Mouse (Mus musculus): ENCODE results near the gene Plekhh3.

Gene Plekhh3

GRCm38 (mm10) chr11:101170811-101171610 is at the start of gene Plekhh3:
Gene Plekhh3 (minus strand): TSS chr11:101171351.
- no peak for TF ChIP-seq GATA4 (IDR thresholded peaks at IDR 0.05; ENCODE audit: insufficient replicate concordance, low read length)

DNA sequence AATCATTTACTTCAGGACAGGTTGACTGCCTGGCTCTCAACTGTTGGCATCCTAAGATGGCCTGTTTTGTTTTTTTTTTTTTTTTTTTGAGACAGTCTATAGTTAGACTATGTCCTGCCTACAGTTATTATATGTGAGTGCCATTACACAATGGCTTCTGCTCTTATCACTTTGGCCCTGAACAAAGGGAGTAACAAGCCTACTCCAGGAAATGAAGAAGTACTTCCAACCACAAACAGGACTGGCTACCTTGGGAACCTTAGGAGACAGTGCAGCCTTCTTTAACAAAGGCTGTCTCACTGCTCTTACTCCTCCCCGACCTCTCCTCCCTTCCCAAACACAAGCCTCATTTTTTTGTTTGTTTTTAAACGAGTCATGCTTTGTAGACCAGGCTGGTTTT is 49.7 kb upstream of the Plekhh3 start:
- no peak for TF ChIP-seq GATA4 (IDR thresholded peaks at IDR 0.05; ENCODE audit: insufficient replicate concordance, low read length)

DNA sequence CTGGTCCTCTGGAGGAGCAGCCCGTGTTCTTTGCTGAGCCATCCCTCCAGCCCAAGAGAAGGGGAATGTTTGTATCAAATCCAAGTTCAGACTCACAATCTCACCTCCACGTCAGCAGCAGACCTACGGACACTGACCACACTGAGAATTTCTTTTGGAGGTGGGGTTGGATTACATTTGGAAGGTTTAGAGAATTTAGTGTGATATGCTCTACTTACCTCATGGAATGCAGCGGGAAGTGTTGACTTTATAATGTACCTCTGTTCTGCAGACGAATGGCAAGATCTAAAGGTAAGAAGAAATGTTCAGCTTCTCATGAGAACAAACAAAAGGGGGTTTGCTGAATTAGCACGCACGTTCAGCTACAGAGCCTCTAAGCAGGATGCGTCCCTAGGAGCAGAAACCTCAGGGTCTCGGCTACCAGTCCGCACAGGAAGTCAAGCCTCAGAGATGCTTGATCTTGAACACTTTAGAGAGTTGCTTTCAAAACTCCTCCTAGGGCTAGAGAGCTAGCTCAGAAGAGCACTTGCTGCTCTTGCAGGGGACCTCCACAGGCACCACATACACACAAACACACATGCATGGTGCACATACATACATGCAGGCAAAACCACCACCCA is 47.4 kb upstream of the Plekhh3 start:
- no peak for TF ChIP-seq GATA4 (IDR thresholded peaks at IDR 0.05; ENCODE audit: insufficient replicate concordance, low read length)

DNA sequence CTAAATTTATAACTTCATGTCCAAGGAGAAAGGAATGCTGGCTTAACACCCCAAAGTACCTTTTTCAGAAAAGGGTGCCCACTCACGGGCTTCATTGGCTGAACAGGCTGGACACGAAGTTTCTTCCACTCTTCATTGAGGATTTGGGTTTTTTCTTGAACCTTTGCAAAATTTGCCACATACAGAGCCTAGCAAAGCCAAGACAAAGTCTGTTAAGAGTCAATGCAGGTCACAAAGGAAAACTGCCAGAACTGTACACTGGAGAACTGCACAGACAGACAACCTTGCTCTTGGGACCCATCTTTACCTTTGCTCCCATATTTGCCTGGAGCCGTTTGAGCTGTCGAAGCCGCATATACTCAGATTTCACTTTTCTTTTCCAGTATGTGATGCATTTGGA is 45.8 kb upstream of the Plekhh3 start:
- no peak for TF ChIP-seq GATA4 (IDR thresholded peaks at IDR 0.05; ENCODE audit: insufficient replicate concordance, low read length)

DNA sequence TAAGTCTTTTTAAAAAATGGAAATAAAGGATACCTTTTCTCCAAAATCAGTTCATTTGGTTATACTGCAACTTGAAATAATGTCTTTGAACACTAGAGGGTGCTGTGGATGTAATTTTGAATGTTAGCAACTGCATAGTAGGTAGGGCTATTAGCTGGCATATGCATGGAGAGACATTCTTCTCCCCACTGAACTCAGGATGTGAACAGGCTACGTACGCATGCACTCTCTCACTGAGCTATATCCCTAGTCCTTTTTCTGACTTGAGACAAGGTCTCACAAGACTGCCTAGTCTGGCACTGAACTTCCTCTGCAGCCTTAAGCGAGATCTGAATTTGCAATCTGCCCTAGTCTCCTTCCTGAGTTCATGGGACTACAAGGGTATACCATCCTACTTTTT is 40.8 kb upstream of the Plekhh3 start:
- TF ChIP-seq GATA4 (IDR thresholded peaks at IDR 0.05; ENCODE audit: insufficient replicate concordance, low read length): no peak

- TF ChIP-seq GATA4 (IDR thresholded peaks at IDR 0.05; ENCODE audit: insufficient replicate concordance, low read length): no peak
These were observed 29.8 kb upstream of the Plekhh3 start for GRCm38 (mm10) chr11:101200986-101201385.

DNA sequence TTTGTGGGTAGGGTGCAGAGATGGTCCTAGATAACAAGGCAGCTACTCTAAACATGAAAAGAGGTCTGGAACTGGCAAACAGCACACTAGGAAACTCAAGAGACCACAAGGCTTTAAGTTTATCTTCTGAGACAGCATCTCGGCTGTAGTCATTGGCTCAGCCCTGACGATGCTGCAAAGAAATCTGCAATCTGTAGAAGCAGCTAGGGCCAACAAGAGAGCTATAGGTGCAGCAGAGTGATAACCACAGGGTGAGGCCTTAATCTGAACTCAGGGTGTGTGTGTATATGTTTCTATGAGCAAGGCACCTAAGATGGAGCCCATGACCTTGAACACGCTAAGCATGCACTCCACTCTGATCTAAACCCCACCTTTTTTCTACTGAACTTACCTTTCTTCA is 28.4 kb upstream of the Plekhh3 start:
- TF ChIP-seq GATA4 (IDR thresholded peaks at IDR 0.05; ENCODE audit: insufficient replicate concordance, low read length): no peak

GRCm38 (mm10) chr11:101196175-101196574 is 25.0 kb upstream of the Plekhh3 start:
- no peak for TF ChIP-seq GATA4 (IDR thresholded peaks at IDR 0.05; ENCODE audit: insufficient replicate concordance, low read length)

- TF ChIP-seq GATA4 (IDR thresholded peaks at IDR 0.05; ENCODE audit: insufficient replicate concordance, low read length): no peak
These were observed 24.4 kb upstream of the Plekhh3 start for GRCm38 (mm10) chr11:101195571-101195970.

DNA sequence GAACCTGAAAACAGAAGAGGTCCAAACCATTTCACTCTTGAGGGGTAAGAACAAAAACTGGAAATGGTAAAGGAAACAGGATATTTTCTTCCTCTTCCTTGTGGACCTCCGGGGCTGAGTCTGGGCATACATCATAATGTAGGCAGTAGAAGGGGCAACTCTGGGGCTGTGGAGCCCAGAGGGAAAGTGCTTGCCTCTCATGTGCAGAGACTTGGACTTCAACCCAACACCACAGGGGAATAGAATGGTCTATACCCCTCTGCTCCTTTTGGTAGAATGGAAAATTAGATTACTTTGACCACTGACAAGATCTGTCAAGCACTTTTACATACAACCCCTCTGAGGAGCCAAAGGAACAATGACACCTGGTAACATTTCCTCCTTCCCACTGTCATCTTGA is 23.9 kb upstream of the Plekhh3 start:
- no peak for TF ChIP-seq GATA4 (IDR thresholded peaks at IDR 0.05; ENCODE audit: insufficient replicate concordance, low read length)

GRCm38 (mm10) chr11:101194643-101195042 is 23.5 kb upstream of the Plekhh3 start:
- no peak for TF ChIP-seq GATA4 (IDR thresholded peaks at IDR 0.05; ENCODE audit: insufficient replicate concordance, low read length)

- no peak for TF ChIP-seq GATA4 (IDR thresholded peaks at IDR 0.05; ENCODE audit: insufficient replicate concordance, low read length)
These were observed 23.0 kb upstream of the Plekhh3 start for GRCm38 (mm10) chr11:101194137-101194536.

DNA sequence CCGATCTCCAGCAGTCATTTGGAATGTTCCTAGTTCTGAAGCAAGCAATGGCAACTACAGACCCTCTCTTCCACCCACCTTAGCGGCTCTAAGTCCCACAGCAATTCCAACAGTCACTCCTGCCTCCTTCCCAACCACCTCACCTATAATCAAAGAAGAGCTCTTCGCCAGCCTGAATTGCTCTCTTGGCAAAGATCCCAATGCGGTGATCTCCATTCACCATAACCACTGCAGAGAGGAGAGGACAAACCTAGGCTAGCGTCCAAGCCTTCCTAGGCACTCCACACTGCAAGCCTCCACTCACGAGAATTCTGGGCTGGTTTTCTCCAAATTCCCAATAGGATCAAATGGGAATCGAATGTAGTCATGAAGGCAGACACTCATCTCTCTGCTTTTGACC is 21.9 kb upstream of the Plekhh3 start:
- no peak for TF ChIP-seq GATA4 (IDR thresholded peaks at IDR 0.05; ENCODE audit: insufficient replicate concordance, low read length)

- no peak for TF ChIP-seq GATA4 (IDR thresholded peaks at IDR 0.05; ENCODE audit: insufficient replicate concordance, low read length)
These were observed 21.5 kb upstream of the Plekhh3 start for GRCm38 (mm10) chr11:101192646-101193045.

GRCm38 (mm10) chr11:101191919-101192470 is 20.8 kb upstream of the Plekhh3 start:
- TF ChIP-seq GATA4 (IDR thresholded peaks at IDR 0.05; ENCODE audit: insufficient replicate concordance, low read length): no peak
